In the genomic region with DNA sequence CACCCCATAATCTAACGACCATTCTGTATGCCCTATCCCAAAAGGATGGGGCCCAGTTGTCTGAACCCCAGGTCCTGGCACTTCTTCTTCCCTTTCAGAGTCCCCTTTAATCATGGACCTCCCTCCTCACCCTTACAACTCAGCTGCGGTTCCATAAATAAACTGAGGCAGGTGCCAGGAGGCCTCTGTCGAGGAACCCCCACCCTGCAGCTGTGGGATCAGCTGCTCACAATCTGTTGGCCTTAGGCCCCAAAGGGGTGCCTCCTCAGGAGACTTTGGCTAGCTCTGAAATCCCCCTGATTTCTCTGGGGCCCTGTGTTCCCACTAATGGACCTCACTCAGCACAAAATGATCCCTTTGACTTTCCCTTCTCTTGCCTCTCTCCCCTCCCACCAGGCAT, we compare ENCODE assay signal across 14 mouse cellular contexts. TPM values are rescaled to one million over a fixed set of nuclear protein-coding genes. Genes with fewer than 3 reads are reported as not detected.
DNase-seq lines count a peak whose midpoint lies in the region; ATAC-seq and TF ChIP-seq lines count a peak whose summit lies in the region.
"Had no signal": no experiment of that assay in that cellular context is flagged by ENCODE, and none has a peak within 500 bp of the region (broad histone marks: within the 10 kb centered on the region; RNA-seq: fewer than 3 reads in every experiment).

No protein-coding gene starts in this region.

- H3K9ac ChIP-seq in heart, adult 2 months (ENCODE audit: low read depth, low read length) = no peak overlapping the region
- no peak overlapping the region for H3K9ac ChIP-seq in liver, embryonic 12.5 days
- H3K9ac ChIP-seq in liver, embryonic 11.5 days (ENCODE audit: low read depth, low read length) = no peak overlapping the region
- no peak overlapping the region for H3K9ac ChIP-seq in limb, embryonic 13.5 days

- peaks cover 45% of the 10 kb centered on the region for H3K4me1 ChIP-seq in heart, adult 2 months (ENCODE audit: control insufficient read depth, insufficient read depth, low read length)
- H3K4me1 ChIP-seq in liver, embryonic 12.5 days = peaks cover 64% of the 10 kb centered on the region
- peaks cover 38% of the 10 kb centered on the region for H3K4me1 ChIP-seq in liver, embryonic 11.5 days (replicated peaks; ENCODE audit: control insufficient read depth, insufficient read depth, low read length)
- peaks cover 98% of the 10 kb centered on the region for H3K4me1 ChIP-seq in embryonic facial prominence, embryonic 10.5 days
- H3K4me1 ChIP-seq in limb, embryonic 13.5 days = peaks cover 61% of the 10 kb centered on the region

- H3K36me3 ChIP-seq in heart, adult 2 months (ENCODE audit: control insufficient read depth, insufficient read depth, low read length) = no peaks in the 10 kb centered on the region
- no peaks in the 10 kb centered on the region for H3K36me3 ChIP-seq in liver, embryonic 12.5 days
- H3K36me3 ChIP-seq in liver, embryonic 11.5 days (ENCODE audit: control insufficient read depth, insufficient read depth, low read length) = no peaks in the 10 kb centered on the region
- peaks cover 7% of the 10 kb centered on the region for H3K36me3 ChIP-seq in embryonic facial prominence, embryonic 10.5 days (replicated peaks)
- H3K36me3 ChIP-seq in limb, embryonic 13.5 days = no peaks in the 10 kb centered on the region

- intact Hi-C loops in heart, adult 2 months (cut with DNase I) = loop anchor here (5.0 kb wide), 1 partner anchor 158 kb away; a partner anchor contains a TSS

- H3K27ac ChIP-seq in heart, adult 2 months = peak overlapping the region; percentile 97
- peak overlapping the region; percentile 79; the same call in 1 of the 2 replicates for H3K27ac ChIP-seq in liver, embryonic 12.5 days
- H3K27ac ChIP-seq in liver, embryonic 11.5 days (ENCODE audit: low read depth, low read length) = no peak overlapping the region
- H3K27ac ChIP-seq in embryonic facial prominence, embryonic 10.5 days (replicated peaks) = peak overlapping the region; percentile 87
- peak overlapping the region; percentile 66; the same call in 1 of the 2 replicates for H3K27ac ChIP-seq in limb, embryonic 13.5 days
- H3K27ac ChIP-seq: left cerebral cortex, adult 2 months had no signal

- peak in 1 of 2 experiments; percentile 20 for DNase-seq in heart, adult 2 months
- no peak for DNase-seq in heart, postnatal 4 days
- no peak for DNase-seq in liver, embryonic 11.5 days (ENCODE audit: low spot score)
- no peak for DNase-seq in embryonic facial prominence, embryonic 10.5 days (ENCODE audit: low spot score)
- no peak for DNase-seq in adrenal gland, adult (ENCODE audit: inconsistent age in 2 of 2, low spot score in 1 of 2)
- DNase-seq in ovary, adult 18-20 months (ENCODE audit: low spot score) = no peak
- DNase-seq: cerebellum, adult 8-10 months; kidney, postnatal 10 days; lung, postnatal 10 days; right cerebral cortex, postnatal 14 days had no signal

- H3K4me2 ChIP-seq in liver, embryonic 12.5 days = no peak overlapping the region
- no peak overlapping the region for H3K4me2 ChIP-seq in liver, embryonic 11.5 days
- H3K4me2 ChIP-seq in limb, embryonic 13.5 days (replicated peaks) = peak overlapping the region; percentile 49; the same call in 1 of the 2 replicates

- TF ChIP-seq EP300 in heart, adult 2 months (IDR thresholded peaks at IDR 0.05; ENCODE audit: insufficient read depth, low read depth, low read length) = no peak

- TF ChIP-seq CTCF in heart, adult 2 months (IDR thresholded peaks at IDR 0.05) = no peak

- TF ChIP-seq POLR2A in heart, adult 2 months (IDR thresholded peaks at IDR 0.05; ENCODE audit: insufficient read depth, low read depth, low read length) = no peak

- H3K4me3 ChIP-seq in heart, adult 2 months = no peak overlapping the region
- no peak overlapping the region for H3K4me3 ChIP-seq in liver, embryonic 12.5 days
- H3K4me3 ChIP-seq in liver, embryonic 11.5 days (ENCODE audit: low read depth, low read length) = no peak overlapping the region
- H3K4me3 ChIP-seq in embryonic facial prominence, embryonic 10.5 days = peak overlapping the region; percentile 38; the same call in 1 of the 2 replicates
- H3K4me3 ChIP-seq in limb, embryonic 13.5 days = no peak overlapping the region
- H3K4me3 ChIP-seq: left cerebral cortex, adult 2 months had no signal

- 29% methylated on average over 3 of the region's 3 CpGs for WGBS in heart, adult 2 months
- WGBS in liver, embryonic 12.5 days (ENCODE audit: insufficient replicate concordance) = 61% methylated on average over 3 of the region's 3 CpGs
- 53% methylated on average over 3 of the region's 3 CpGs for WGBS in liver, embryonic 11.5 days
- WGBS in embryonic facial prominence, embryonic 10.5 days = 59% methylated on average over 3 of the region's 3 CpGs
- 34% methylated on average over 3 of the region's 3 CpGs for WGBS in limb, embryonic 13.5 days

- no peak for ATAC-seq in liver, embryonic 12.5 days
- no peak for ATAC-seq in liver, embryonic 11.5 days (replicated peaks; ENCODE audit: low FRiP score)
- no peak for ATAC-seq in limb, embryonic 13.5 days (ENCODE audit: low FRiP score, low read depth)

- H3K79me2 ChIP-seq in heart, adult 2 months (replicated peaks; ENCODE audit: control insufficient read depth, insufficient read depth, low read length) = no peaks in the 10 kb centered on the region

- no peaks in the 10 kb centered on the region for H3K9me3 ChIP-seq in liver, embryonic 12.5 days (replicated peaks)
- no peaks in the 10 kb centered on the region for H3K9me3 ChIP-seq in liver, embryonic 11.5 days (ENCODE audit: control insufficient read depth, low read length)
- no peaks in the 10 kb centered on the region for H3K9me3 ChIP-seq in embryonic facial prominence, embryonic 10.5 days
- H3K9me3 ChIP-seq in limb, embryonic 13.5 days = no peaks in the 10 kb centered on the region

- H3K27me3 ChIP-seq in heart, adult 2 months (ENCODE audit: control insufficient read depth, insufficient read depth, low read length) = no peaks in the 10 kb centered on the region
- peaks cover 63% of the 10 kb centered on the region for H3K27me3 ChIP-seq in liver, embryonic 12.5 days (replicated peaks)
- H3K27me3 ChIP-seq in liver, embryonic 11.5 days (replicated peaks; ENCODE audit: control insufficient read depth, insufficient read depth, low read length) = peaks cover 9% of the 10 kb centered on the region; the same call in 1 of the 2 replicates
- peaks cover 28% of the 10 kb centered on the region for H3K27me3 ChIP-seq in embryonic facial prominence, embryonic 10.5 days (replicated peaks; ENCODE audit: low read depth, poor library complexity, severe bottlenecking)
- H3K27me3 ChIP-seq in limb, embryonic 13.5 days = peaks cover 15% of the 10 kb centered on the region

RNA-seq across cellular contexts. Expression of a gene that starts 13.2 kb away (rescaled TPM):
- total RNA-seq in heart, adult 2 months (2021) = 10 to 100 TPM; 14.7 to 22.8 TPM
- polyA plus RNA-seq in heart, adult 2 months (2012; rRNA removed) = 6.2 and 10.0 TPM in 2 replicates
- 10 to 100 TPM; 66.5 to 70.4 TPM for total RNA-seq in heart, postnatal 4 days (2021)
- 7.2 and 7.3 TPM in 2 replicates for polyA plus RNA-seq in liver, embryonic 12.5 days (2016; fragmentation: Nextera tagmentation; extraction: Ambion mirVana)
- 4.9 and 5.8 TPM in 2 replicates for polyA plus RNA-seq in liver, embryonic 11.5 days (2014; fragmentation: Nextera tagmentation; extraction: Ambion mirVana)
- polyA plus RNA-seq in embryonic facial prominence, embryonic 10.5 days (2016; fragmentation: Nextera tagmentation; extraction: Ambion mirVana) = 35.3 and 46.2 TPM in 2 replicates
- polyA plus RNA-seq in limb, embryonic 13.5 days (2015; fragmentation: Nextera tagmentation; extraction: Ambion mirVana) = 30.5 and 32.8 TPM in 2 replicates

RNA-seq across cellular contexts. Expression of a gene that starts 15.9 kb away (rescaled TPM):
- under 1 TPM in 1 of 2 experiments, not detected in 1; 0.09 TPM for total RNA-seq in heart, adult 2 months (2021)
- polyA plus RNA-seq in heart, adult 2 months (2012; rRNA removed) = 0.32 and 0.55 TPM in 2 replicates
- total RNA-seq in heart, postnatal 4 days (2021) = under 1 TPM; 0.12 to 0.29 TPM
- not detected in 2 replicates for polyA plus RNA-seq in liver, embryonic 12.5 days (2016; fragmentation: Nextera tagmentation; extraction: Ambion mirVana)
- polyA plus RNA-seq in liver, embryonic 11.5 days (2014; fragmentation: Nextera tagmentation; extraction: Ambion mirVana) = 0.08 TPM in 1 of 2 replicates, not detected in the other
- 0.32 and 0.41 TPM in 2 replicates for polyA plus RNA-seq in embryonic facial prominence, embryonic 10.5 days (2016; fragmentation: Nextera tagmentation; extraction: Ambion mirVana)
- polyA plus RNA-seq in limb, embryonic 13.5 days (2015; fragmentation: Nextera tagmentation; extraction: Ambion mirVana) = 0.57 and 0.59 TPM in 2 replicates
- total RNA-seq: gastrocnemius, adult 18-20 months had no signal

RNA-seq across cellular contexts. Expression of a gene that starts 35.6 kb away (rescaled TPM):
- under 1 TPM in 1 of 2 experiments, not detected in 1; 0.25 TPM for total RNA-seq in heart, adult 2 months (2021)
- polyA plus RNA-seq in heart, adult 2 months (2012; rRNA removed) = not detected in 2 replicates
- total RNA-seq in heart, postnatal 4 days (2021) = 1 to 10 TPM in 1 of 2 experiments, under 1 TPM in 1; 0.91 to 1.0 TPM
- polyA plus RNA-seq in liver, embryonic 12.5 days (2016; fragmentation: Nextera tagmentation; extraction: Ambion mirVana) = 3.9 and 6.5 TPM in 2 replicates
- polyA plus RNA-seq in liver, embryonic 11.5 days (2014; fragmentation: Nextera tagmentation; extraction: Ambion mirVana) = 24.9 and 29.9 TPM in 2 replicates
- polyA plus RNA-seq in embryonic facial prominence, embryonic 10.5 days (2016; fragmentation: Nextera tagmentation; extraction: Ambion mirVana) = 686 and 800 TPM in 2 replicates
- polyA plus RNA-seq in limb, embryonic 13.5 days (2015; fragmentation: Nextera tagmentation; extraction: Ambion mirVana) = 518 and 520 TPM in 2 replicates

RNA-seq across cellular contexts. Expression of a gene that starts 43.3 kb away (rescaled TPM):
- not detected for total RNA-seq in heart, adult 2 months (2021)
- polyA plus RNA-seq in heart, adult 2 months (2012; rRNA removed) = not detected in 2 replicates
- not detected for total RNA-seq in heart, postnatal 4 days (2021)
- not detected in 2 replicates for polyA plus RNA-seq in liver, embryonic 12.5 days (2016; fragmentation: Nextera tagmentation; extraction: Ambion mirVana)
- not detected in 2 replicates for polyA plus RNA-seq in liver, embryonic 11.5 days (2014; fragmentation: Nextera tagmentation; extraction: Ambion mirVana)
- polyA plus RNA-seq in embryonic facial prominence, embryonic 10.5 days (2016; fragmentation: Nextera tagmentation; extraction: Ambion mirVana) = not detected in 2 replicates
- 0.23 TPM in 1 of 2 replicates, not detected in the other for polyA plus RNA-seq in limb, embryonic 13.5 days (2015; fragmentation: Nextera tagmentation; extraction: Ambion mirVana)
- total RNA-seq: gastrocnemius, adult 18-20 months had no signal

RNA-seq across cellular contexts. Expression of a gene that starts 53.6 kb away (rescaled TPM):
- total RNA-seq in heart, adult 2 months (2021) = 1 to 10 TPM; 4.7 to 5.5 TPM
- polyA plus RNA-seq in heart, adult 2 months (2012; rRNA removed) = 17.2 and 18.7 TPM in 2 replicates
- total RNA-seq in heart, postnatal 4 days (2021) = 1 to 10 TPM; 7.7 to 8.9 TPM
- polyA plus RNA-seq in liver, embryonic 12.5 days (2016; fragmentation: Nextera tagmentation; extraction: Ambion mirVana) = 11.1 and 11.4 TPM in 2 replicates
- 17.5 and 18.8 TPM in 2 replicates for polyA plus RNA-seq in liver, embryonic 11.5 days (2014; fragmentation: Nextera tagmentation; extraction: Ambion mirVana)
- 20.6 and 21.5 TPM in 2 replicates for polyA plus RNA-seq in embryonic facial prominence, embryonic 10.5 days (2016; fragmentation: Nextera tagmentation; extraction: Ambion mirVana)
- 22.3 and 23.6 TPM in 2 replicates for polyA plus RNA-seq in limb, embryonic 13.5 days (2015; fragmentation: Nextera tagmentation; extraction: Ambion mirVana)

Comparison
In these comparisons a context has a peak if more than half of its experiments do, and no peak if none do; other contexts are left out.
1. RNA of a gene that starts 35.6 kb away (polyA plus RNA-seq): 686 to 800 TPM in embryonic facial prominence, embryonic 10.5 days and 518 to 520 TPM in limb, embryonic 13.5 days; 24.9 to 29.9 TPM in liver, embryonic 11.5 days, 3.9 to 6.5 TPM in liver, embryonic 12.5 days and not detected in heart, adult 2 months; every median in the first group is over 10 times any median in the second.